Mouse (Mus musculus) layer of hippocampus, postnatal 10 days (tissue): ENCODE measurements around the gene Kcnn4. TPM values are rescaled to one million over a fixed set of nuclear protein-coding genes. Genes with fewer than 3 reads are reported as not detected.
"Not testable (repeated sequence)": the region's sequence is repeated elsewhere in the genome, so short reads cannot be mapped to it uniquely, and the experiment has no call there.

ENCODE experiments used
- DNase-seq, 2 experiments: peaks; one replicate each; pipeline ENCODE4 v3.0.0; 2021; ENCODE audit warnings: low spot score in 2 of 2
- total RNA-seq, 2 experiments: library from RNA; stranded (reverse); gene quantifications; 2 replicates each; pipeline ENCODE4 v1.2.3; 2021

Gene Kcnn4
- total RNA-seq, 2 experiments from 2014 or later: 0.33 to 0.46 TPM

GRCm38 (mm10) chr7:24389516-24390187, 19.6 kb downstream of the Kcnn4 start:
- no peak for DNase-seq

- no peak for DNase-seq
Observed at GRCm38 (mm10) chr7:24390512-24390911, 20.4 kb downstream of the Kcnn4 start.

- no peak for DNase-seq
Observed at GRCm38 (mm10) chr7:24391077-24391476, 21.0 kb downstream of the Kcnn4 start.

GRCm38 (mm10) chr7:24391687-24392086, 21.6 kb downstream of the Kcnn4 start:
- no peak for DNase-seq

- DNase-seq: no peak
Observed at GRCm38 (mm10) chr7:24394054-24394453, 24.0 kb downstream of the Kcnn4 start.

GRCm38 (mm10) chr7:24394475-24395161, 24.6 kb downstream of the Kcnn4 start:
- DNase-seq: no peak

- DNase-seq: no peak
Observed at GRCm38 (mm10) chr7:24396832-24397231, 26.8 kb downstream of the Kcnn4 start.

GRCm38 (mm10) chr7:24398364-24398913, 28.4 kb downstream of the Kcnn4 start:
- DNase-seq: no peak

GRCm38 (mm10) chr7:24399256-24400081, 29.4 kb downstream of the Kcnn4 start, which contains the start of gene Smg9:
Gene Smg9, plus strand, starts transcription at chr7:24399619.
- DNase-seq: peak; percentile 96 to 97

GRCm38 (mm10) chr7:24400082-24400452, 30.0 kb downstream of the Kcnn4 start:
- no peak for DNase-seq

- not testable (repeated sequence) for DNase-seq
Observed at GRCm38 (mm10) chr7:24400489-24400888, 30.4 kb downstream of the Kcnn4 start.

GRCm38 (mm10) chr7:24402851-24403250, 32.8 kb downstream of the Kcnn4 start:
- DNase-seq: no peak

- no peak for DNase-seq
Observed at GRCm38 (mm10) chr7:24405649-24406048, 35.6 kb downstream of the Kcnn4 start.

- peak; percentile 61 to 73 for DNase-seq
Observed at GRCm38 (mm10) chr7:24406528-24407344, 36.7 kb downstream of the Kcnn4 start.

GRCm38 (mm10) chr7:24408186-24408585, 38.1 kb downstream of the Kcnn4 start:
- no peak for DNase-seq

- no peak for DNase-seq
Observed at GRCm38 (mm10) chr7:24410123-24410522, 40.1 kb downstream of the Kcnn4 start.

- no peak for DNase-seq
Observed at GRCm38 (mm10) chr7:24410831-24411230, 40.8 kb downstream of the Kcnn4 start.

- no peak for DNase-seq
Observed at GRCm38 (mm10) chr7:24413630-24414029, 43.6 kb downstream of the Kcnn4 start.

- DNase-seq: no peak
Observed at GRCm38 (mm10) chr7:24415261-24415660, 45.2 kb downstream of the Kcnn4 start.

GRCm38 (mm10) chr7:24419579-24419978, 49.5 kb downstream of the Kcnn4 start:
- DNase-seq: no peak

GRCm38 (mm10) chr7:24421648-24422047, 51.6 kb downstream of the Kcnn4 start:
- DNase-seq: no peak
